12 mouse cellular contexts compared by ENCODE assay signal in genomic region chr19:56555972-56556371, GRCm38 (mm10). TPM values are rescaled to one million over a fixed set of nuclear protein-coding genes. Genes with fewer than 3 reads are reported as not detected.
DNase-seq lines count a peak whose midpoint lies in the region; TF ChIP-seq lines count a peak whose summit lies in the region.
"Had no signal": no experiment of that assay in that cellular context is flagged by ENCODE, and none has a peak within 500 bp of the region (broad histone marks: within the 10 kb centered on the region; RNA-seq: fewer than 3 reads in every experiment).

No protein-coding gene starts in this region.

- no peak overlapping the region for H3K27ac ChIP-seq in CH12.LX (ENCODE audit: insufficient read depth, low read depth)
- H3K27ac ChIP-seq in bone marrow macrophage, adult 2 months (ENCODE audit: insufficient read depth, low read depth, low read length), result peak overlapping the region; percentile 45
- H3K27ac ChIP-seq: layer of hippocampus, adult 2 months; limb, embryonic 13.5 days; neural tube, embryonic 12.5 days had no signal

- peaks cover 0 to 16% of the 10 kb centered on the region in 2 experiments; a peak in 2 of 4 replicates for H3K4me1 ChIP-seq in CH12.LX (ENCODE audit: control insufficient read depth in 1 of 2, insufficient read depth in 2 of 2)
- H3K4me1 ChIP-seq in bone marrow macrophage, adult 2 months (ENCODE audit: control insufficient read depth, insufficient read depth, low read length), result peaks cover 7% of the 10 kb centered on the region
- H3K4me1 ChIP-seq: neural tube, embryonic 12.5 days had no signal

- TF ChIP-seq CTCF in CH12.LX (conservative IDR thresholded peaks at IDR 0.05 in 1 of 2, IDR thresholded peaks at IDR 0.05 in 1 of 2; ENCODE audit: low read depth in 2 of 2, low read length in 2 of 2), result no peak
- no peak for TF ChIP-seq CTCF in bone marrow macrophage, adult 2 months (IDR thresholded peaks at IDR 0.05; ENCODE audit: low read depth, low read length)

- no peak overlapping the region for H3K4me3 ChIP-seq in CH12.LX (replicated peaks in 1 of 3; ENCODE audit: low read depth in 2 of 3, low read length in 2 of 3, poor library complexity in 1 of 3)
- peak overlapping the region; percentile 32 for H3K4me3 ChIP-seq in bone marrow macrophage, adult 2 months (ENCODE audit: insufficient read depth, low read length)
- H3K4me3 ChIP-seq: erythroblast, embryonic 14.5 days; layer of hippocampus, adult 2 months; limb, embryonic 13.5 days; neural tube, embryonic 12.5 days had no signal

- H3K4me2 ChIP-seq in CH12.LX (ENCODE audit: insufficient read depth, low read depth, poor library complexity, severe bottlenecking), result no peak overlapping the region
- H3K4me2 ChIP-seq: limb, embryonic 13.5 days; neural tube, embryonic 12.5 days had no signal

- no peak for TF ChIP-seq EP300 in CH12.LX (IDR thresholded peaks at IDR 0.05; ENCODE audit: low read length)

- in situ Hi-C loops in CH12.LX (cut with MboI; ENCODE audit: low pct_ligation_motif_present, low pct_unique_long_range_greater_than_20kb, low sequenced_read_pairs), result no loop called here

- H3K9ac ChIP-seq in CH12.LX (ENCODE audit: insufficient read depth, low read depth), result no peak overlapping the region
- H3K9ac ChIP-seq: limb, embryonic 13.5 days; neural tube, embryonic 12.5 days had no signal

- intact Hi-C loops in heart, postnatal 25 days (cut with DNase I), result no loop called here

- H3K36me3 ChIP-seq in CH12.LX (replicated peaks in 1 of 2; ENCODE audit: control insufficient read depth in 1 of 2, insufficient read depth in 1 of 2, low read length in 1 of 2), result peaks cover 30 to 78% of the 10 kb centered on the region in 2 experiments

- H3K27me3 ChIP-seq in CH12.LX (replicated peaks), result no peaks in the 10 kb centered on the region
- H3K27me3 ChIP-seq: limb, embryonic 13.5 days; neural tube, embryonic 12.5 days had no signal

- dilution Hi-C loops in CH12.LX (cut with MboI; ENCODE audit: extremely low pct_ligation_motif_present, extremely low pct_unique_long_range_greater_than_20kb, low sequenced_read_pairs), result no loop called here

- no peak for TF ChIP-seq POLR2A in CH12.LX (IDR thresholded peaks at IDR 0.05; ENCODE audit: low read depth, low read length)
- TF ChIP-seq POLR2A in bone marrow macrophage, adult 2 months (IDR thresholded peaks at IDR 0.05; ENCODE audit: borderline replicate concordance, low read depth, low read length), result no peak

- no peak for TF ChIP-seq RAD21 in CH12.LX (IDR thresholded peaks at IDR 0.05; ENCODE audit: low read depth, low read length)

- peaks cover 2% of the 10 kb centered on the region for H3K9me3 ChIP-seq in CH12.LX (replicated peaks; ENCODE audit: low read length)
- H3K9me3 ChIP-seq: limb, embryonic 13.5 days; neural tube, embryonic 12.5 days had no signal

- peak; percentile 86 for DNase-seq in 416B (ENCODE audit: low read depth)
- DNase-seq in CH12.LX (ENCODE audit: extremely low read depth), result peak; percentile 77
- peak; percentile 33 for DNase-seq in heart, postnatal 25 days (ENCODE audit: low spot score)
- DNase-seq in cerebellum, postnatal 10 days, result no peak
- DNase-seq in thymus, adult 18-20 months, result no peak
- no peak for DNase-seq in cerebellum, adult 11 months
- DNase-seq: right cerebral cortex, postnatal 4 days had no signal

- peaks cover 7% of the 10 kb centered on the region for H3K79me2 ChIP-seq in CH12.LX (replicated peaks; ENCODE audit: control insufficient read depth, extremely low read depth, insufficient read depth, poor library complexity, severe bottlenecking)

TF ChIP-seq in CH12.LX, 34 proteins besides CTCF, POLR2A, EP300 and RAD21:
- TF ChIP-seq E2F4 (IDR thresholded peaks at IDR 0.05; ENCODE audit: insufficient replicate concordance, low read depth, low read length) (no peak), USF1 (IDR thresholded peaks at IDR 0.05; ENCODE audit: low read depth, low read length) (no peak), MAX (IDR thresholded peaks at IDR 0.05; ENCODE audit: low read length) (no peak), USF2 (conservative IDR thresholded peaks at IDR 0.05; ENCODE audit: low read depth, low read length) (no peak), HCFC1 (IDR thresholded peaks at IDR 0.05; ENCODE audit: low read depth, low read length) (no peak), KAT2A (IDR thresholded peaks at IDR 0.05; ENCODE audit: insufficient replicate concordance, low read length) (no peak), MYC (IDR thresholded peaks at IDR 0.05; ENCODE audit: low read depth, low read length) (no peak), ZMIZ1 (IDR thresholded peaks at IDR 0.05; ENCODE audit: low read depth, low read length) (no peak), POLR2AphosphoS2 (IDR thresholded peaks at IDR 0.05; ENCODE audit: low read depth, low read length) (no peak), ZKSCAN1 (IDR thresholded peaks at IDR 0.05; ENCODE audit: borderline replicate concordance, low read depth, low read length) (no peak), GABPA (IDR thresholded peaks at IDR 0.05; ENCODE audit: insufficient replicate concordance, low read depth, low read length) (no peak), ZNF384 (IDR thresholded peaks at IDR 0.05; ENCODE audit: low read depth, low read length) (no peak), NRF1 (IDR thresholded peaks at IDR 0.05; ENCODE audit: low read depth, low read length) (no peak), SIN3A (IDR thresholded peaks at IDR 0.05; ENCODE audit: low read length) (no peak), RCOR1 (conservative IDR thresholded peaks at IDR 0.05; ENCODE audit: low read depth, low read length) (no peak), IRF4 (IDR thresholded peaks at IDR 0.05; ENCODE audit: low read depth, low read length) (no peak)
TF ChIP-seq in CH12.LX: peak in this region for 0.

RNA-seq across cellular contexts. Expression of gene Nhlrc2, which starts 7.9 kb away (rescaled TPM):
- 9.5 and 9.9 TPM in 2 replicates for total RNA-seq in CH12.LX (2012; rRNA removed)
- 12.6 and 12.9 TPM in 2 replicates for total RNA-seq in CH12.LX (2014; rRNA removed)
- 18.3 and 22.9 TPM in 2 replicates for polyA plus RNA-seq in CH12.LX (2012; ENCODE audit: insufficient read length, low read depth)
- polyA plus RNA-seq in bone marrow macrophage, adult 2 months (2012; ENCODE audit: insufficient read depth, insufficient read length, missing spikeins), result 11.3 and 12.3 TPM in 2 replicates
- 10 to 100 TPM; 22.9 to 28.6 TPM for total RNA-seq in heart, postnatal 25 days (2021)

RNA-seq across cellular contexts. Expression of gene Dclre1a, which starts 8.0 kb away (rescaled TPM):
- total RNA-seq in CH12.LX (2012; rRNA removed) (8.3 and 9.3 TPM in 2 replicates), CH12.LX (2014; rRNA removed) (14.8 and 15.7 TPM in 2 replicates)
- 11.4 and 13.1 TPM in 2 replicates for polyA plus RNA-seq in CH12.LX (2012; ENCODE audit: insufficient read length, low read depth)
- 13.5 and 19.2 TPM in 2 replicates for polyA plus RNA-seq in bone marrow macrophage, adult 2 months (2012; ENCODE audit: insufficient read depth, insufficient read length, missing spikeins)
- total RNA-seq in heart, postnatal 25 days (2021), result 10 to 100 TPM; 10.1 to 11.3 TPM

Comparison
In these comparisons a context has a peak if more than half of its experiments do, and no peak if none do; other contexts are left out.
1. DNase-seq: peak in 416B (single experiment), CH12.LX (single experiment) and heart, postnatal 25 days (single experiment); none in cerebellum, postnatal 10 days (0 of 2), thymus, adult 18-20 months (0 of 2) and cerebellum, adult 11 months (single experiment).